Mouse (Mus musculus) embryonic fibroblast, embryonic 13.5 days (primary cell): ENCODE data around the gene Gpr162. TPM values are rescaled to one million over a fixed set of nuclear protein-coding genes. Genes with fewer than 3 reads are reported as not detected.
A peak's percentile ranks its signal among the peaks of the same experiment; 100 is the strongest.

Experiments used
- H3K27ac ChIP-seq: 2 replicates; pipeline ENCODE4 v1.5.1; 2012; ENCODE audit warnings: low read length, control low read depth, inconsistent platforms; ENCODE audit not compliant: insufficient read depth
- H3K4me1 ChIP-seq: 2 replicates; pipeline ENCODE4 v1.6.1; 2011; ENCODE audit warnings: low read length; ENCODE audit not compliant: control insufficient read depth, insufficient read depth
- H3K4me3 ChIP-seq: 2 replicates; pipeline ENCODE4 v1.5.1; 2011; ENCODE audit warnings: mild to moderate bottlenecking, control low read depth, low read length; ENCODE audit not compliant: insufficient read depth
- CTCF ChIP-seq: IDR thresholded peaks from 2 replicates; pipeline ENCODE4 v1.5.1; 2011; ENCODE audit warnings: mild to moderate bottlenecking, control low read depth, low read length, moderate library complexity, borderline replicate concordance; ENCODE audit not compliant: insufficient read depth
- POLR2A ChIP-seq: IDR thresholded peaks from 2 replicates; pipeline ENCODE4 v1.6.1; 2011; ENCODE audit warnings: low read depth, mild to moderate bottlenecking, control low read depth, low read length, moderate library complexity
- polyA plus RNA-seq: library from polyadenylated mRNA; stranded (reverse); fragments of >200 nt; gene quantifications from 2 replicates; pipeline ENCODE4 v1.2.4, GENCODE M21; 2011; ENCODE audit warnings: low read depth; ENCODE audit not compliant: missing spikeins, insufficient read length

Gpr162 gene
- polyA plus RNA-seq, 1 experiment, result 0.63 TPM

DNA sequence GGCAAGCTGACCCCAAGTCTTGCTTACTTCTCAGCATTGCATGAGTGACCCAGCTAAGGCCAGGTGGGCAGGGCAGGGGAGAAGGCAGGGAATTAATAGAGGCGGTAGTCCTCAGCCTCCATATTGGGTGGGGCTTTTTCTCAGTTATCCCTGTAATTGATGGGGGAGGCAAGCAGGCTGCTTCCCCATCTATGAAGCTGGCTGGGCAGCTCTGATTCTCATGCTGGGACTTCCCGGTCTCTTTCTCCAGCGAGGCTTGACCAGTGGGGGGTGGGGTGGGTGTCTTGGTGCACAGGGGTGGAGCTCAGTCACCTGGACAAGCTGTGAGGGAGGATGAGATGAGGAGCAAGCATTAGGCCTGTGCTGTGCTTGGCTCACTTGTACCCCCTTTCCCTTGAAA is 2.0 kb downstream of the Gpr162 start:
- no peak overlapping the region for H3K27ac ChIP-seq
- H3K4me1 ChIP-seq, result no peaks in the 10 kb centered on the region
- no peak overlapping the region for H3K4me3 ChIP-seq
- TF ChIP-seq POLR2A (no peak), CTCF (no peak)

DNA sequence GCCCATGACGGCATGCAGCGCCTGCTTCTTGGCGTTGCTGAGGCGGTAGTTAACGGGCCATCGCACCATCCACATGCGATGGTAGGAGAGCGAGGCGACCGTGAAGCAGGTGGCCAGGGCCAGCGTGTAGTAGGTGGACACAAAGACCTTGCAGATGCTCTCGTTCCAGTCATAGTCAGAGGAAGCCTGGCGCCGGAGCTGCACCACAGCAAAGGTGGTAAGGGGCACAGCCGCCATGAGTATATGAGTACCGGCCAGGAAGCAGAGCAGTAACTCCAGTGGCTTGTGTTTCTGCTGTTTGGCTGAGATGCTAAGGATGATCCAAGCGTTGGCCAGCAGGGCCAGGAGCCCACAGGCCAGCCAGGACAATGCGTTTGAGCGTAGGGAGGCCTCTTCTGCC is 2.5 kb downstream of the Gpr162 start:
- no peak overlapping the region for H3K4me3 ChIP-seq
- TF ChIP-seq CTCF (no peak), POLR2A (0 out of 2 replicates have a peak, but pooled peaks have one; percentile 11)
- no peaks in the 10 kb centered on the region for H3K4me1 ChIP-seq
- H3K27ac ChIP-seq, result no peak overlapping the region

- Histone ChIP-seq H3K27ac (no peak overlapping the region), H3K4me1 (no peaks in the 10 kb centered on the region), H3K4me3 (no peak overlapping the region)
- TF ChIP-seq POLR2A, result no peak
- TF ChIP-seq CTCF, result no peak
These were observed 3.3 kb downstream of the Gpr162 start for GRCm38 (mm10) chr6:124860511-124860910.

- no peak overlapping the region for H3K4me3 ChIP-seq
- no peak overlapping the region for H3K27ac ChIP-seq
- peak; percentile 78 for TF ChIP-seq CTCF
- TF ChIP-seq POLR2A, result no peak
- H3K4me1 ChIP-seq, result no peaks in the 10 kb centered on the region
These were observed 4.1 kb downstream of the Gpr162 start for GRCm38 (mm10) chr6:124859725-124860124.

GRCm38 (mm10) chr6:124858561-124859318 is 5.0 kb downstream of the Gpr162 start:
- Histone ChIP-seq H3K27ac (no peak overlapping the region), H3K4me3 (no peak overlapping the region), H3K4me1 (no peaks in the 10 kb centered on the region)
- TF ChIP-seq POLR2A (0 out of 2 replicates have a peak, but pooled peaks have one; percentile 7), CTCF (no peak)

GRCm38 (mm10) chr6:124857840-124858530 is 5.8 kb downstream of the Gpr162 start:
- peak overlapping the region; percentile 68 for H3K27ac ChIP-seq
- TF ChIP-seq POLR2A (peak; percentile 14; the same call in 1 of the 2 replicates), CTCF (no peak)
- no peaks in the 10 kb centered on the region for H3K4me1 ChIP-seq
- peak overlapping the region; percentile 54 for H3K4me3 ChIP-seq

DNA sequence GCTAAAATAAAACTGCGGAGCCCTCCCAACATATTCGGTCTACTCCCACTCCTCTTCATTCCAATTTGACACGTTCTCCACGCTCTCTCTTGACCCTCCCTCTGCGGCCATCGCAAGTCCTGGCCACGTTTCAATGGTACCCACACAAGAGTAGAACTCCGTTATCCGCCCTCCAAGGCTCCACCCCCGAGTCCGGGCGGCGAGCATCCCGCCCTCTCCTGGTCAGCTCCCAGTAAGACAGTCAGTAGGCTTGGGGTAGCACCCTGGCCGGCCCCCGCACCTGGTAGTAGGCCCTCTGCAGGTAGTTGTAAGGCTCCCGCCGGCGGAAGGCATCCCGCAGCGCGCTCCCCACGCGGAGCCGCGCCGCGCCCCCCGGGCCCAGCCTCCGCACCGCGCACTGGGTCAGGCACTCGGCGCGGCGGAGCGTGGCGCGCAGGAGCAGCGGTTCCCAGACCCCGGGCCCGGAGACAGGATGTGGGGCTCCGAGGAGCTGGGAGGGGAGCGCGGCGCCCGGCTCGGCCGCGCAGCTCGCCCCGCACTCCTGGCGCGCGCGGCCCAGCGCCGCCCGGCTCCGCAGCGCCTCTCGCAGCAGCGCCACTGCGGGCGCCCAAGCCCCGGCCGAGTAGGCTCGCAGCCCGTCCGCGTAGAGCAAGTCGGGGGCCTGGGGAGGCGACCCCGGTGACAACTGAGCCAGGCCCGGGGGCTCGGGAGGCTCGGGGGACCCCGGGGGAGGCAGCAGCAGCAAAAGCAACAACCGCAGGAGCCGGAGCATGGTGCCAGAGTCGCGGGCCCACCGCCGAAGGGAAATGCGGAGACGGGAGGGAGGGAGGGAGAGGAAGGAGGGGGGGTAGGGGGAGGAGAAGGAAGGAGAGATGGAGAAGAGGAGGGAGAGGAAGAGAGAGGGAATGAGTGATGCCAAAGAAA is 6.6 kb downstream of the Gpr162 start, which contains the start of gene P3h3:
TSS of gene P3h3 (minus strand) at position 837 of the 924 bp plus-strand sequence.
- TF ChIP-seq CTCF (peak; percentile 39; the same call in 1 of the 2 replicates), POLR2A (peak; percentile 75)
- Histone ChIP-seq H3K27ac (peak within 1 kb of the TSS; percentile 73), H3K4me1 (no peaks in the 10 kb centered on the region), H3K4me3 (peak within 1 kb of the TSS; percentile 54)

- peak; percentile 77 for TF ChIP-seq POLR2A
- TF ChIP-seq CTCF, result no peak
- Histone ChIP-seq H3K4me1 (no peaks in the 10 kb centered on the region), H3K27ac (peak overlapping the region; percentile 44), H3K4me3 (peak overlapping the region; percentile 54)
These were observed 7.5 kb downstream of the Gpr162 start for GRCm38 (mm10) chr6:124856321-124856720.

DNA sequence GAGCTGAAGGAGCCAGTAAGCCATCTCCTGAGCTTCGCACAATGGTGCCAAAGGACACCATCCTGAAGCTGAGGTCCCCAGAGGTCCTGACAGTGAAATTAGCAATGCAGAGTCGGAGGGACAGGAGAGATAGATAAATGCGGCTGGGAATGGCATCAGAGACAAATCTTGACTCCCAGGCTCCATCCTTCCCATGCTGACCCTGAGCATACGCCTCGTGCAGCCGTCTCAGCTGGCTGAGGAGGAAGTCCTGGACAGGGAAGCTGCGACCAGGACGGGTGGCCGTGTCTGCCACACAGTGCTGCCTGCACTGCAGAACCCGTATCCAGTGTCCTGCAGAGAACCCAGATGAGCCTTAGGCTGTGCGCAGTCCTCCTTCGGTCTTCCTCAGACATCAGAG is 9.1 kb downstream of the Gpr162 start:
- no peaks in the 10 kb centered on the region for H3K4me1 ChIP-seq
- no peak overlapping the region for H3K4me3 ChIP-seq
- H3K27ac ChIP-seq, result no peak overlapping the region

More for the DNA sequence above, 9.1 kb downstream of the Gpr162 start:
- TF ChIP-seq POLR2A, result 0 out of 2 replicates have a peak, but pooled peaks have one; percentile 12
- TF ChIP-seq CTCF, result no peak
